Mouse (Mus musculus): ENCODE results near the gene Dmc1. TPM values are rescaled to one million over a fixed set of nuclear protein-coding genes. Genes with fewer than 3 reads are reported as not detected.

Gene Dmc1
- polyA plus RNA-seq, 2 experiments: 0.32 to 0.40 TPM

GRCm38 (mm10) chr15:79548226-79548625 is 56.7 kb downstream of the Dmc1 start:
- H3K9me3 ChIP-seq (ENCODE audit: control insufficient read depth, low read length): no peaks in the 10 kb centered on the region
- peaks cover 6 to 14% of the 10 kb centered on the region in 2 experiments for H3K4me1 ChIP-seq (replicated peaks; ENCODE audit: control insufficient read depth in 2 of 2, insufficient read depth in 2 of 2, low read length in 1 of 2)
- no peak overlapping the region for H3K27ac ChIP-seq
- H3K9ac ChIP-seq (replicated peaks): no peak overlapping the region
- H3K4me3 ChIP-seq (ENCODE audit: insufficient read depth in 1 of 2, low read depth in 2 of 2, low read length in 2 of 2): no peak overlapping the region
- H3K4me2 ChIP-seq (ENCODE audit: low read depth): no peak overlapping the region
- ATAC-seq (ENCODE audit: insufficient read depth): no peak
- 71% methylated on average over 2 of the region's 2 CpGs for WGBS (ENCODE audit: insufficient replicate concordance)
- H3K27me3 ChIP-seq (ENCODE audit: control insufficient read depth, insufficient read depth, low read length): no peaks in the 10 kb centered on the region
- peaks cover 11% of the 10 kb centered on the region for H3K36me3 ChIP-seq (replicated peaks; ENCODE audit: control insufficient read depth, insufficient read depth, low read depth)
- TF ChIP-seq EP300 (IDR thresholded peaks at IDR 0.05; ENCODE audit: low read depth) (no peak), CTCF (IDR thresholded peaks at IDR 0.05; ENCODE audit: low read depth) (no peak)
- DNase-seq (ENCODE audit: low read depth in 3 of 3, low spot score in 3 of 3): no peak

GRCm38 (mm10) chr15:79547289-79547820 is 57.6 kb downstream of the Dmc1 start:
- Histone ChIP-seq H3K27me3 (ENCODE audit: control insufficient read depth, insufficient read depth, low read length) (no peaks in the 10 kb centered on the region), H3K36me3 (replicated peaks; ENCODE audit: control insufficient read depth, insufficient read depth, low read depth) (peaks cover 20% of the 10 kb centered on the region), H3K27ac (peak overlapping the region; percentile 76), H3K4me3 (ENCODE audit: insufficient read depth in 1 of 2, low read depth in 2 of 2, low read length in 2 of 2) (peak overlapping the region; percentile 62 to 73), H3K9me3 (ENCODE audit: control insufficient read depth, low read length) (no peaks in the 10 kb centered on the region), H3K4me2 (ENCODE audit: low read depth) (peak overlapping the region; percentile 87), H3K9ac (replicated peaks) (peak overlapping the region; percentile 83), H3K4me1 (replicated peaks; ENCODE audit: control insufficient read depth in 2 of 2, insufficient read depth in 2 of 2, low read length in 1 of 2) (peaks cover 6 to 14% of the 10 kb centered on the region in 2 experiments)
- TF ChIP-seq CTCF (IDR thresholded peaks at IDR 0.05; ENCODE audit: low read depth): no peak
- no peak for TF ChIP-seq EP300 (IDR thresholded peaks at IDR 0.05; ENCODE audit: low read depth)
- whole genome bisulfite sequencing (ENCODE audit: insufficient replicate concordance): 79% methylated on average over 17 of the region's 17 CpGs
- no peak for ATAC-seq (ENCODE audit: insufficient read depth)
- no peak for DNase-seq (ENCODE audit: low read depth in 3 of 3, low spot score in 3 of 3)

GRCm38 (mm10) chr15:79546410-79547288 is 58.3 kb downstream of the Dmc1 start, which contains the start of gene Ddx17:
Gene Ddx17 (minus strand): TSS chr15:79546741.
- Histone ChIP-seq H3K27ac (peak within 1 kb of the TSS; percentile 76), H3K27me3 (ENCODE audit: control insufficient read depth, insufficient read depth, low read length) (no peaks in the 10 kb centered on the region), H3K9me3 (ENCODE audit: control insufficient read depth, low read length) (no peaks in the 10 kb centered on the region), H3K36me3 (replicated peaks; ENCODE audit: control insufficient read depth, insufficient read depth, low read depth) (peaks cover 27% of the 10 kb centered on the region), H3K4me1 (replicated peaks; ENCODE audit: control insufficient read depth in 2 of 2, insufficient read depth in 2 of 2, low read length in 1 of 2) (peaks cover 6 to 14% of the 10 kb centered on the region in 2 experiments), H3K4me2 (ENCODE audit: low read depth) (peak within 1 kb of the TSS; percentile 87), H3K9ac (replicated peaks) (peak within 1 kb of the TSS; percentile 83), H3K4me3 (ENCODE audit: insufficient read depth in 1 of 2, low read depth in 2 of 2, low read length in 2 of 2) (peak within 1 kb of the TSS; percentile 73 to 83)
- ATAC-seq (ENCODE audit: insufficient read depth): peak; percentile 93
- 4% methylated on average over 84 of the region's 84 CpGs for WGBS (ENCODE audit: insufficient replicate concordance)
- TF ChIP-seq CTCF (IDR thresholded peaks at IDR 0.05; ENCODE audit: low read depth): no peak
- peak; percentile 82 for TF ChIP-seq EP300 (IDR thresholded peaks at IDR 0.05; ENCODE audit: low read depth)
- DNase-seq (ENCODE audit: low read depth in 3 of 3, low spot score in 3 of 3): peak; percentile 89 to 91 (median 91)

- H3K9me3 ChIP-seq (ENCODE audit: control insufficient read depth, low read length): no peaks in the 10 kb centered on the region
- peak overlapping the region; percentile 83 for H3K9ac ChIP-seq (replicated peaks)
- peak overlapping the region; percentile 87 for H3K4me2 ChIP-seq (ENCODE audit: low read depth)
- peak; percentile 34 to 50 (median 42) for DNase-seq (ENCODE audit: low read depth in 3 of 3, low spot score in 3 of 3)
- under 1% methylated on average over 52 of the region's 52 CpGs for WGBS (ENCODE audit: insufficient replicate concordance)
- H3K4me1 ChIP-seq (replicated peaks; ENCODE audit: control insufficient read depth in 2 of 2, insufficient read depth in 2 of 2, low read length in 1 of 2): peaks cover 6 to 14% of the 10 kb centered on the region in 2 experiments
- peak; percentile 72 for ATAC-seq (ENCODE audit: insufficient read depth)
- peaks cover 33% of the 10 kb centered on the region for H3K36me3 ChIP-seq (replicated peaks; ENCODE audit: control insufficient read depth, insufficient read depth, low read depth)
- peak overlapping the region; percentile 76 for H3K27ac ChIP-seq
- peak overlapping the region; percentile 73 to 83 for H3K4me3 ChIP-seq (ENCODE audit: insufficient read depth in 1 of 2, low read depth in 2 of 2, low read length in 2 of 2)
- no peaks in the 10 kb centered on the region for H3K27me3 ChIP-seq (ENCODE audit: control insufficient read depth, insufficient read depth, low read length)
- no peak for TF ChIP-seq CTCF (IDR thresholded peaks at IDR 0.05; ENCODE audit: low read depth)
- no peak for TF ChIP-seq EP300 (IDR thresholded peaks at IDR 0.05; ENCODE audit: low read depth)
Observed at GRCm38 (mm10) chr15:79545921-79546399, 58.9 kb downstream of the Dmc1 start.

- H3K27me3 ChIP-seq (ENCODE audit: control insufficient read depth, insufficient read depth, low read length): no peaks in the 10 kb centered on the region
- TF ChIP-seq EP300 (IDR thresholded peaks at IDR 0.05; ENCODE audit: low read depth): no peak
- TF ChIP-seq CTCF (IDR thresholded peaks at IDR 0.05; ENCODE audit: low read depth): no peak
- H3K9ac ChIP-seq (replicated peaks): peak overlapping the region; percentile 83
- peak overlapping the region; percentile 87 for H3K4me2 ChIP-seq (ENCODE audit: low read depth)
- DNase-seq (ENCODE audit: low read depth in 3 of 3, low spot score in 3 of 3) (peak in 1 of 3 experiments; percentile 42), ATAC-seq (ENCODE audit: insufficient read depth) (no peak)
- peak overlapping the region; percentile 73 to 83 for H3K4me3 ChIP-seq (ENCODE audit: insufficient read depth in 1 of 2, low read depth in 2 of 2, low read length in 2 of 2)
- WGBS (ENCODE audit: insufficient replicate concordance): under 1% methylated on average over 3 of the region's 3 CpGs
- H3K27ac ChIP-seq: peak overlapping the region; percentile 76
- peaks cover 37% of the 10 kb centered on the region for H3K36me3 ChIP-seq (replicated peaks; ENCODE audit: control insufficient read depth, insufficient read depth, low read depth)
- no peaks in the 10 kb centered on the region for H3K9me3 ChIP-seq (ENCODE audit: control insufficient read depth, low read length)
- H3K4me1 ChIP-seq (replicated peaks; ENCODE audit: control insufficient read depth in 2 of 2, insufficient read depth in 2 of 2, low read length in 1 of 2): peaks cover 6 to 14% of the 10 kb centered on the region in 2 experiments
Observed at GRCm38 (mm10) chr15:79545496-79545895, 59.4 kb downstream of the Dmc1 start.
